Mouse (Mus musculus) E14TG2a.4 (cell line): ENCODE data around the gene Sdhaf1.

Source experiments
- CTCF ChIP-seq: conservative IDR thresholded peaks from 2 replicates; pipeline ENCODE4 v1.5.1; 2014; ENCODE audit warnings: low read length
- NANOG ChIP-seq: IDR thresholded peaks from 2 replicates; pipeline ENCODE4 v1.6.1; 2014; ENCODE audit warnings: borderline replicate concordance, low read length, mixed read lengths
- POU5F1 ChIP-seq: IDR thresholded peaks from 2 replicates; pipeline ENCODE4 v1.6.1; 2014; ENCODE audit warnings: low read length, borderline replicate concordance

DNA sequence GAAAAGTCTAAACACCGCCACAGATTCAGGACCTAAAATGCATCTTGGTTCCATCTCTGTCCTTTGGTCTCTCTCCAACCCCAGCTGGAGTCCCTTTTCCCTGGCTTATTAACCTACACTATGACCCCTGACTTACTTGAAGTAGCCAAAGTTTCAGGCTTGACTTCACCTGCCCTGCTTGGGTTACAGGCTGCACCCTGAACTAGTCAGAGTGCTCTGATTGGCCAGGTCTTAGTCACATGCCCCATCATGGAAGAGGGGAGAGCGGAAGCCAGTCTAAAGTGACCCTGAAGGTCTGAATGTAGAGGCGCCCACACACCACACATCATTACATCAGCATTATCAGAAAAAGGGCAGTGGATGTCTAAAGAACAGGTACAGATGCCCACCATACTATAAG lies 5.6 kb downstream of the Sdhaf1 start:
- TF ChIP-seq CTCF (no peak), POU5F1 (no peak), NANOG (no peak)
